Mouse (Mus musculus): Measurements from ENCODE around the gene Ppil2. TPM values are rescaled to one million over a fixed set of nuclear protein-coding genes. Genes with fewer than 3 reads are reported as not detected.
A peak's percentile ranks its signal among the peaks of the same experiment; 100 is the strongest.

Ppil2 gene
- polyA plus RNA-seq, 1 experiment from 2014 or later = 160 TPM

DNA sequence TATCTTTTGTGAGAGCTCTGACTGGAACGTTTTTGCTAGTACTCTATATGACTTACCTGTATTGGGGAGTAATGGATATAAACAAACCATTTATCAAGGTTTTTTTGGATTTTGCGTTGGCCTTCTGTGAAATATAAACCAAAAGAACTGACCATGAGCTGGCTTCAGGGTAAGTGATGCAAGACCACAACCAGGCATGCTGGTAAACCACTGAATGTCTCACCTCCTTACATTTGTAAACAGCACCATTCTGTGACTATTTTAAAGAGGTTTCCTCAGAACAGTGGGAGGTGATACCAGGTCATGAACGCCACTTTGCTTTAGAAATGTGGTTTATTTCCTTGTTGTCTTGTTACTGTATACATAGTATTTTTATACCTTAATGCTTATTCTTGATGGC is 24.8 kb downstream of the Ppil2 start:
- ATAC-seq (ENCODE audit: low FRiP score) = no peak
- Histone ChIP-seq H3K9me3 (no peaks in the 10 kb centered on the region), H3K4me1 (no peaks in the 10 kb centered on the region), H3K4me3 (replicated peaks) (no peak overlapping the region), H3K4me2 (no peak overlapping the region), H3K27me3 (no peaks in the 10 kb centered on the region), H3K36me3 (replicated peaks) (peaks cover 100% of the 10 kb centered on the region), H3K27ac (no peak overlapping the region), H3K9ac (no peak overlapping the region)
- 87% methylated on average over 3 of the region's 3 CpGs for WGBS

DNA sequence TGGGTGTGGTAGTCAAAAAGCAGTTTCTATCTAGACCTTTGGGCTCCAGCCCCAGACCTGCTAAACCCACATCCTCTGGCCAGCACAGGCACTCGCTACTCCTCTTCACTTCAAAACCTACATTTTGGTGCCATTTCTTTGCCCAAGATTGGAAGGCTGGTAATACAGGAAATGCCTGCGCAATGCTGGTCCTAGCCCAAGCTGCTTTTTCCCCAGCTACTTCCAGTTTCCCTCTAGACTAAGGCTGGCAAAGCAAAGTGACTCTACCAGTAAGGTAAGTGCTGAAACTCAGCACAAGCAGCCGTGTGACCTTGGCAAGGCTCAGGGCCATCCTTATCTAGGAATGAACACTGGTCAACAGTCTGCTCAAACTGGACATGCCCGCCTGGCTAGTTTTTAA is 25.4 kb downstream of the Ppil2 start:
- 95% methylated on average over 4 of the region's 4 CpGs for WGBS

DNA sequence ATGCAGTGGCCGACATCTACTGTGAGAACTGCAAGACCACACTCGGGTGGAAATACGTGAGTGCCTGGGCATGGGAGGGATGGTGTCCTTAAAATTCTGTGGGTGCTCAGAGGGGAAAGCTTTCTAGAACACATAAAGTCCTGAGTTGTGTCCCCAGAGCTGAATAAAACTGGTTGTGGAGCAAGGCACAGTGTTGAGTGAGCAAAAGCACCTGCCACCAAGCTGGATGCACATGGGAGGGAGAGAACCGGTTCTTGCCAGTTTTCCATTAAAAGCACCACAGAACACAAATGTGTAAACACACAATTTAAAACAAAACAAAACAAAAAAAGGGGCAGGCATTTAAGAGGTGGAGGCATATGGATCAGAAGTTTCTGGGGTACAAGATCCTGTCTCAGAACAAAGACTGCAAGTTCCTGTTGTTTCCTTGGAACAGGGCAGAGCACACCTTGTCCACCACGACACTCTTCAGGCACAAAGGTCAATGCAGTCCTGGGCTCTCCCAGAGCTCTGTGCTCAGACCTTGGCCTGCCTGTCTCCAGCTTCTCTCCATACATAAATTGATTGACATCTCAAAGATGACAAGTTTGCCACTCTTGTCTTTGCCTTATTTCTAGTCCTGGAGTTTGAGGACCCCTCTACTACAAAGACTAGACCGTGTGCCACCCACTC is 28.8 kb downstream of the Ppil2 start:
- Histone ChIP-seq H3K9ac (no peak overlapping the region), H3K4me2 (no peak overlapping the region), H3K9me3 (no peaks in the 10 kb centered on the region), H3K27me3 (no peaks in the 10 kb centered on the region), H3K36me3 (replicated peaks) (peaks cover 96% of the 10 kb centered on the region), H3K4me3 (replicated peaks) (no peak overlapping the region), H3K27ac (no peak overlapping the region), H3K4me1 (no peaks in the 10 kb centered on the region)
- 90% methylated on average over 6 of the region's 6 CpGs for WGBS
- ATAC-seq (ENCODE audit: low FRiP score) = no peak

More for the DNA sequence above, 25.4 kb downstream of the Ppil2 start:
- H3K4me3 ChIP-seq (replicated peaks) = no peak overlapping the region
- H3K4me1 ChIP-seq = no peaks in the 10 kb centered on the region
- H3K4me2 ChIP-seq = no peak overlapping the region
- H3K36me3 ChIP-seq (replicated peaks) = peaks cover 99% of the 10 kb centered on the region
- H3K27ac ChIP-seq = no peak overlapping the region
- H3K27me3 ChIP-seq = no peaks in the 10 kb centered on the region
- H3K9ac ChIP-seq = no peak overlapping the region
- no peaks in the 10 kb centered on the region for H3K9me3 ChIP-seq
- ATAC-seq (ENCODE audit: low FRiP score) = no peak

DNA sequence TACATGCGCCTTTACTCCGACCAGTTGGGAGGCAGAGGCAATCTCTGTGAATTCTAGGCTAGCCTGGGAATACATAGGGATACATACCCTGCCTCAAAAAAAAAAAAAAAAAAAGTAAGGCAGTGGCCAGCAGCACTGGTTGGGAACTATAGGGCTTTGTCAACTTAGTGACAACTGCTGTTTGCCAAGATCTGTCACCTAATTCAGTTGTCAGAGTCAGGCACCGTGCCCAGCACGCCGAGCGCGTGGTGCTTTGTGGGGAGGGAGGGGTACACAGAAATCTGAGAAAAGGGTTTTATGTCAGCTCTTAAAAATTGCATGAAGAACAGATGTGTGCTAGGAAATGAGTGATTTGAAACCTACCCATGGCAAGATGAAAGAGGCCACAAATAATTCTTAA is 33.0 kb downstream of the Ppil2 start:
- Histone ChIP-seq H3K4me1 (peaks cover 7% of the 10 kb centered on the region; the same call in 1 of the 2 replicates), H3K9me3 (no peaks in the 10 kb centered on the region), H3K27me3 (no peaks in the 10 kb centered on the region), H3K27ac (no peak overlapping the region), H3K4me3 (replicated peaks) (no peak overlapping the region), H3K36me3 (replicated peaks) (peaks cover 88% of the 10 kb centered on the region), H3K4me2 (no peak overlapping the region), H3K9ac (no peak overlapping the region)
- 86% methylated on average over 7 of the region's 7 CpGs for WGBS
- no peak for ATAC-seq (ENCODE audit: low FRiP score)

DNA sequence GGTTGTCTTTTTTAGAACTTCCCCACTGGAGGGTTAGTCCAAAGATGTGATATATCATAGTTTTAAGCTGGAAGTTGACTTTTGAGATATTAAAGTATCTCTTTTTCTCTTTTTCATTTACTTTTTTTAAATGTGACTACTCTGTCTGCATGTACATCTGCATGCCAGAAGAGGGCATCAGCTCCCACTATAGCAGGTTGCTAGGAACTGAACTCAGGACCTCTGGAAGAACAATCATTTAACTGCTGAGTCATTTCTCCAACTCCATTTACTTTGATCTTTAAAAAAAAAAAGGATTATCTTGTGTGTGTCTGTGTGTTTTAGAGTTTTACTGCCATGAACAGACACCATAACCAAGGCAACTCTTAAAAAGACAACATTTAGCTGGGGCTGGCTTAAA is 34.2 kb downstream of the Ppil2 start:
- no peak overlapping the region for H3K9ac ChIP-seq
- no peaks in the 10 kb centered on the region for H3K27me3 ChIP-seq
- H3K4me2 ChIP-seq = no peak overlapping the region
- ATAC-seq (ENCODE audit: low FRiP score) = no peak
- no peaks in the 10 kb centered on the region for H3K9me3 ChIP-seq
- H3K36me3 ChIP-seq (replicated peaks) = peaks cover 86% of the 10 kb centered on the region
- no peak overlapping the region for H3K4me3 ChIP-seq (replicated peaks)
- H3K4me1 ChIP-seq = peaks cover 14% of the 10 kb centered on the region
- no peak overlapping the region for H3K27ac ChIP-seq

DNA sequence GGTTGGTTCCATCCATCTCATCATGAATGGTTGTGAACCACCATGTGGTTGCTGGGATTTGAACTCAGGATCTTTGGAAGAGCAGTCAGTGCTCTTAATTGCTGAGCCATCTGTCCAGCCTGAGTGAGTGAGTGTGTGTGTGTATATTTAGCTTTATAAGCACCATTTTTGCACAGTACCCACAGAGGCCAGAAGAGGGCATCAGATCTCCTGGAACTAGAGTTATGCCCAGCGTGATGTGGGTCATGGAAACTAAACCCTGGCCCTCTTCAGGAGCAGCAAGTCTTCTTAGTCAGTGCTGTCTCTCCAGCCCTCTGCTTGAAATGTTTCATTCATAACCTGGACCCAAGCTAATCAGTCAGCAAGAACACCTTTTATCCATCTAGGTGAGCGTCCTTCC is 34.8 kb downstream of the Ppil2 start:
- Histone ChIP-seq H3K9me3 (no peaks in the 10 kb centered on the region), H3K27ac (no peak overlapping the region), H3K4me2 (no peak overlapping the region), H3K27me3 (no peaks in the 10 kb centered on the region), H3K36me3 (replicated peaks) (peaks cover 82% of the 10 kb centered on the region), H3K4me3 (replicated peaks) (no peak overlapping the region), H3K9ac (no peak overlapping the region), H3K4me1 (peaks cover 19% of the 10 kb centered on the region)
- 92% methylated on average over 2 of the region's 2 CpGs for WGBS
- ATAC-seq (ENCODE audit: low FRiP score) = no peak

DNA sequence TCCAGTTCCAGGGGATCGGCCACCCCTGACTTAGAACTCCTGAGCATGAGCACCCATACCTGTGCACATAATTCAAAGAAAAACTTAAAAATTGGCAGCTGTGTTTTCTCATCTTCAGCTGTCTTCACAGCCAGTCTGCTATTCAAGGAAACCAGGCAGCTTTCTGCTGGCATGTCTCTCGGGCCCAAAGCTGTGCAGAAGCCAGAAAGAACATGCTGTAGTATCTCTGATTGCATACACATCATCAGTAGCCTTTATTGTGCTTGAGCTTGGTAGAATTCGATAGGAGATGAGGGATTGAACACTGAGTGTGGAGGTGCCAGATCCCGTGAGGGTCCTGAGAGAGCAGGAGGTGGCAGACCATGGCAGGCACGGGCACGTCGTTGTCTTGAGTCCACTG is 38.1 kb downstream of the Ppil2 start:
- no peaks in the 10 kb centered on the region for H3K9me3 ChIP-seq
- H3K4me1 ChIP-seq = peaks cover 28% of the 10 kb centered on the region
- H3K9ac ChIP-seq = no peak overlapping the region
- H3K4me3 ChIP-seq (replicated peaks) = no peak overlapping the region
- no peak overlapping the region for H3K27ac ChIP-seq
- no peak for ATAC-seq (ENCODE audit: low FRiP score)
- H3K4me2 ChIP-seq = no peak overlapping the region
- H3K36me3 ChIP-seq (replicated peaks) = peaks cover 53% of the 10 kb centered on the region
- no peaks in the 10 kb centered on the region for H3K27me3 ChIP-seq
- WGBS = 96% methylated on average over 7 of the region's 7 CpGs

DNA sequence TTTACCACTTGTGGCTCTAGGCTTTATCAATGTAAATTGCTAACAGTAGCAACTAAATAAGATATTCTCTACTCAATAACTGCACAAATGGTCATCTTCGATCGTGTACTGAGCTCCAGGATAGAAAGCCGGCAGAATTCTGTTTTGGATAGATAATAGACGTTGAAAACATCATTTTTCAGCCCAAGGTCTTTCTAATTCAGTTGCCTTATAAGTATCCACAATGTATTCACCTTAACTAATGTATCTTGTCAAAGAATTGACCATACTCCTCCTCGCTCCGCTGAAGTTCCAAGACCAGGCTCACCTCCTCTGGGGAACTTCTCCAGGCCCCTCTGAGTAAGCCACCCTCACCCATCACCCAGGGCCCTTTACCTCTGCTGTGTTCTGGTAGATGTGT is 40.3 kb downstream of the Ppil2 start:
- Histone ChIP-seq H3K27me3 (no peaks in the 10 kb centered on the region), H3K27ac (no peak overlapping the region), H3K9me3 (no peaks in the 10 kb centered on the region), H3K4me2 (peak overlapping the region; percentile 64), H3K4me1 (peaks cover 28% of the 10 kb centered on the region), H3K9ac (peak overlapping the region; percentile 93), H3K4me3 (replicated peaks) (peak overlapping the region; percentile 86), H3K36me3 (replicated peaks) (peaks cover 36% of the 10 kb centered on the region)
- no peak for ATAC-seq (ENCODE audit: low FRiP score)
- WGBS = 54% methylated on average over 6 of the region's 6 CpGs

DNA sequence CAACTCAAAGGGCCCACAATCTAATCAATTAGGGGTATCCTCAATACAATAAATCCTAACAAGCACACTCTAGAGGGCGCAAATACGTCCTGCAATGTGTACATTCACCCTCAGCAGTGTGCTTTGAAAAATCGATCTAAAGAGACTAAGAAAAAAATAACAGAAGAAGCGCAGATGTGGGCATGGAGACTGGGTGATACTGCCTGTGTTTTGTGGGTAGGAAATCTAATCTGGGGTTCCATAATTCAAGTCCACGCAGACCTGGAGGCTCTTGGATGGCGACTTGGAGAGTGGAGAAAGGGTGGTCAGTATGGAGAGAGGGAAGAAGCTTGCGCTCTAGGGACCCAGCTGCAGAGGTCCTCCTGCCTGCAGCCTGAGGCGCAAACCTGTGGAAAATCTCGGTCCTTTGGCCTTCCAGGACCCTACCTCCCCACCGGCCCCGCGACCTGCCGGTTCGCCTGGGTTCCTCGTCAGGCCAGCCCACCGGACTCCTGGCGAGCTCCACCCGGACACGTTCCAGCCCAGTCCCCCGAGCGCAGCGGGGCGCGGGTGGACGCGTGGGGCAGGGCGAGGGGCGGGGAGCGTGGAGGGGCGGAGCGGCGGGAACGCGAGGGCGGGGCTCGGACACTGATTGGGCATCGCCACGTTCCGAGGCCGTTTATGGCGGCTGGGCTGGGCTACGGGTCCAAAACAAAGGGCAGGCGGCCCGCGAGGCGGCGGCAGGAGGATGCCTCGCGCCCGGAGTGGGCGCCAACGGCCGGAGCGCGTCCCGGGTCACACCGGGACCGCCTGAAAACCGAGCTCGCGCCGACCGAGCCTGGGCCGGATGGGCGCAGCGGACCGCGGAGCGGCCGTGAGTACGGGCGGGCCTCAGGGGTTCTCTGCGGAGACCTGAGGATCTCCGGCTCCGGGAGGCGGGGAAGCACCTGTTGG is 41.3 kb downstream of the Ppil2 start, which contains the start of gene Ypel1:
Gene Ypel1 (plus strand): TSS at position 186 of the 933 bp plus-strand sequence.
- peaks cover 27% of the 10 kb centered on the region for H3K36me3 ChIP-seq (replicated peaks)
- H3K9ac ChIP-seq = peak within 1 kb of the TSS; percentile 93
- peak within 1 kb of the TSS; percentile 86 for H3K4me3 ChIP-seq (replicated peaks)
- peak within 1 kb of the TSS; percentile 64 for H3K4me2 ChIP-seq
- ATAC-seq (ENCODE audit: low FRiP score) = peak; percentile 97
- under 1% methylated on average over 76 of the region's 76 CpGs for WGBS
- peak within 1 kb of the TSS; percentile 94 for H3K27ac ChIP-seq
- peaks cover 28% of the 10 kb centered on the region for H3K4me1 ChIP-seq
- no peaks in the 10 kb centered on the region for H3K27me3 ChIP-seq
- H3K9me3 ChIP-seq = no peaks in the 10 kb centered on the region

DNA sequence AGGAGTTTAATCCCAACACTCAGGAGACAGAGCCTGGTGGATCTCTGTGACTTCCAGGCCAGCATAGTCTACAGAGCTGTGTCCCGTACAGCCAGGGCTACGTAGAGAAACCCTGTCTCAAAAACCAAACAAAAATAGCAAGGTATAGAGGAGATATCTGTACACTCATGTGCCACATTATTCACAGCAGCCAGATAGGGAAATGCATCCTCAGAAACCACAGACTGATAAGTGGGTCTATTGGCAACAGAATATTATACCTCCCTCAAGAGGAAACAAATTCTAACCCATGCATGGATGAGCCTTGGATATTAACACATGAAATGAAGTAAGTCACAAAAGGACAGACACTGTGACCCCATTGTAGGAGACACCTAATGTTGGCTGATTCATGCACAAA is 43.5 kb downstream of the Ppil2 start:
- no peak overlapping the region for H3K4me3 ChIP-seq (replicated peaks)
- H3K9ac ChIP-seq = no peak overlapping the region
- ATAC-seq (ENCODE audit: low FRiP score) = no peak
- peaks cover 18% of the 10 kb centered on the region for H3K4me1 ChIP-seq
- 90% methylated on average over 2 of the region's 2 CpGs for WGBS
- H3K9me3 ChIP-seq = no peaks in the 10 kb centered on the region
- peaks cover 8% of the 10 kb centered on the region for H3K36me3 ChIP-seq (replicated peaks)
- H3K4me2 ChIP-seq = no peak overlapping the region
- no peak overlapping the region for H3K27ac ChIP-seq
- H3K27me3 ChIP-seq = no peaks in the 10 kb centered on the region

DNA sequence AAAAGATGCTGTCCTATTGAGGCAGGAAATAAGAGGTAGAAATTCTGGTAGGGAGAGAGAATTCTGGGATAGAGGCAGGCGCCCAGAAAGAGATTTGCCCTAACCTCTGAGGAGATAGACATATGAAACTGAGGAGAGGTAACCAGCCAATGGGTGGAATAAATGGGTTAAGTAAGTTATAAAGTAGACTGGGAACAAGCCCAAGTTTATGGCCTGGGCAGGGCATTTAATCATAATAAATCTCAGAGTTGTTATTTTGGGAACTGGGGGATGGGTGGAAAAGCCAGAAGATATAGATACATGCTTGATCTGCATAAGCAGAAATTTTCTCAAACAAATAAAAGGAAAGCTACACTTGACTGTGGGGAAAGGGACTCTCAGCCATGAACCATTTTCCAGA is 48.7 kb downstream of the Ppil2 start:
- Histone ChIP-seq H3K36me3 (replicated peaks) (no peaks in the 10 kb centered on the region), H3K9ac (no peak overlapping the region), H3K4me2 (no peak overlapping the region), H3K9me3 (no peaks in the 10 kb centered on the region), H3K27me3 (no peaks in the 10 kb centered on the region), H3K27ac (no peak overlapping the region), H3K4me3 (replicated peaks) (no peak overlapping the region), H3K4me1 (no peaks in the 10 kb centered on the region)
- ATAC-seq (ENCODE audit: low FRiP score) = no peak
- WGBS = 59% methylated on average over 1 of the region's 1 CpGs

DNA sequence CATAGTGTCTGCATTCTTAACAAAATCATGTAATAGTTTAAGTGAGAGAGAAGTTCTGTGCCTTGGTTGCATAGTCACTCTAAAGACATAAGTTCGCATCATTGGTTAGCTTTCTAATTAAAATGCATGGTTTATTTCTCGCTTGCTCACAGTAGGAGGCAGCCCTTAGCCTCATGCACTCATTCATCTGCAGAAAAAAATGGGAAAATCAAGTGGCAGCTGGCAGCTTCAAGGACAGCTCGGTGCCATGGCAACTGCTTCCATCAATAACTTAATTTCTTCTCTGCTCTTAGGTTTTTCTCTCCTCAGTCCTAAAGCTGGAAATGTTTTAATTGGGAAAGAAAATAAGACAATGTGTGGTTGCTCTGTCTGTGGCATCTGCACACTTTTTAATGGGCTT is 55.5 kb downstream of the Ppil2 start:
- Histone ChIP-seq H3K4me3 (replicated peaks) (no peak overlapping the region), H3K4me1 (peaks cover 13% of the 10 kb centered on the region), H3K36me3 (replicated peaks) (no peaks in the 10 kb centered on the region), H3K9me3 (no peaks in the 10 kb centered on the region), H3K27me3 (no peaks in the 10 kb centered on the region), H3K4me2 (no peak overlapping the region), H3K9ac (no peak overlapping the region), H3K27ac (peak overlapping the region; percentile 77)
- WGBS = 21% methylated on average over 3 of the region's 3 CpGs
- peak; percentile 75 for ATAC-seq (ENCODE audit: low FRiP score)
